Mouse (Mus musculus): ENCODE results near the gene Gm20388.

Gene Gm20388

DNA sequence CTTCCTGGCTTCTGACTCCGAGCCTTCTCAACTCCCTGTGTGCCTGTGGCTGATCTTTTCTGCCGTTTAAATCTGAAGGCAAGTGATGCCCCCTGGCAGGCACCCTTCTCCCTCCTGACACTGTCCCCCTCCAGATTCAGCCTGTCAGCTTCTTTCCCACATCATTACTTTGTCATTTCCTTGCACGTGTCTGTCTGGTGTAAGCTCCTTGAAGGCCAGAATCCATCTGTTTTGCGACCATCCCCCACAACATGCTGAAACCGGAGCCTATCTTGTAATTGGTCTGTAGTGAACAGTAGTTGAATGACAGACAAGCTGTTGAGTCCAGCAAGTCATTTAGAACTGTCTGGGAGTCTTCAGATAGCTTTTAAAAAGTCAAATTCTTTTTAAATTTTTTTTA lies 134.8 kb downstream of the Gm20388 start:
- no peak for DNase-seq (ENCODE audit: low read depth)

DNA sequence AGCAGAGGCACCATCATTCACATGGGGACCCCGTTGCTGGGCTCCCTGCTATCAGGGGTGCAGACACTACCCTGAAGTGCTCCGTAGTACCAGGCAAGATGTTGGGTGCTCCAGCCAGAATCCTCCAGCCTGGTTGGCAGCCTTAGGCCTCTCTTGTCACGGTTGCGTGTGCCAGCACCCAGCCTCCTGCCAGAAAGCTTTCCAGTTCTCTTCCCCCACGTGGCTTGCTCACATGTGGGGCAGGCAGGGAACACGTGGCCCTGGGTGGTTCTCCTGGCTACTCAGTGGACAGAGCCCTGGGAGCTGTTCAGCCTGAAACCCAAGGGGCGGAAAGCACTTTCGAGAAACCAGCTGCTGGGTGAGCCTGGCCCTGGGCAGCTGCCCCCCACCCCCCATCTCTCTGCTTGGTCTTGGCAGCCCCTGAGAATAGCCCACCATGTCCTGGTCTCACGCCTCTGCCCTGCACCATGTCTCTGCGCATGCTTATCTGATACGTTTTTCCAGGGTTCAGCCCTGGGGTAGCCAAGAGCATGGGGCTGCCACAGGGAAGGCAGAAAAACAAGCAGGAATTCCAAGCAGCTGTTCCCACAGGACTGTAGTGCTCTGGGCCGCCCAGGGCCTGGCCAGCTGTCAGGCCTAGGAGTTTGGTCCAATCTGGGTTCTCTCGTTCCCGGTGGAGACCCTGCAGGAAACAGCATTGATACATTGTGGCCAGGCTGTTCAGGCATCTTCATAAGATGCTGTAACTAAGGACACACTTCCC lies 135.8 kb downstream of the Gm20388 start:
- DNase-seq (ENCODE audit: low read depth): peak; percentile 89

- DNase-seq (ENCODE audit: low read depth): no peak
Observed at GRCm38 (mm10) chr8:120049949-120050348, 139.3 kb downstream of the Gm20388 start.

GRCm38 (mm10) chr8:120050376-120050775 lies 139.7 kb downstream of the Gm20388 start:
- no peak for DNase-seq (ENCODE audit: low read depth)

DNA sequence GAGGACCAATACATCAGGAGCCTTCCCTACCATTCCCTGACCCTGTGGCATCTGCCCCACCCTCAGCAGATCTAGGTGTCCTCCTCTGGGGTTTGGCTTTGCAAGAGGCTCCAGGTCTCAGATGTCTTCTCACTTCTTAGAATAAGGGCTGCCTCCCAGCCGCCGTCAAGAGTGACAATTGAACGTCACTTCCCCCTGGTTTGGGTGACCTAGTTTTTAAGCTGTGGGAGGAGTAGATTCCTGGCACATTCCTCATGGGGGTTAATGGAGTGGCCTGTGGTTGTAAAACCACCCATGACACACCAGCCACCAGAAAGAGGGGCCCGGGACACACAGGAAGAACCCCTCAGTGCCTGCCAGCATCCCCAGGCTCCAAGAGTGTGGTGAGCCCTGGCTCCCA lies 140.4 kb downstream of the Gm20388 start:
- no peak for DNase-seq (ENCODE audit: low read depth)

GRCm38 (mm10) chr8:120051908-120052307 lies 141.3 kb downstream of the Gm20388 start:
- DNase-seq (ENCODE audit: low read depth): no peak

DNA sequence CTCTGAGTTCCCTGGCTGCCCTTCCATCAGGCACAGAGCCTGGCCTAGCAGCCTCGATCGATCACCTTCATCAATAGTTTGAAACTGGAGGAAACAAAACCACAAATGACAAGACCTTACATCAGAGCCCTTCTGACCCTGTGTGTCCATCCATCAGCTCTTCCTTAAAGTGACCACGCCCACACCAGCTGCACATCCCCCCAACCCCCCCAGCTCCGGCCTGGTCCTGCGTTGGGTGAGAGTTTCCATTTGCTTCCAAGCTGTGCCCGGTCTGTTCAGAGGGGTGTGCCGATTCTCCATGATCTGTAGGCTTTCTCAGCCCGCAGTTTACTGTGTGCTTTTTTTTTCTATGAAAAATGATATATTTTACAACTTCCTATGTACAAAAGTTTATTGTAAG lies 141.7 kb downstream of the Gm20388 start:
- no peak for DNase-seq (ENCODE audit: low read depth)

DNA sequence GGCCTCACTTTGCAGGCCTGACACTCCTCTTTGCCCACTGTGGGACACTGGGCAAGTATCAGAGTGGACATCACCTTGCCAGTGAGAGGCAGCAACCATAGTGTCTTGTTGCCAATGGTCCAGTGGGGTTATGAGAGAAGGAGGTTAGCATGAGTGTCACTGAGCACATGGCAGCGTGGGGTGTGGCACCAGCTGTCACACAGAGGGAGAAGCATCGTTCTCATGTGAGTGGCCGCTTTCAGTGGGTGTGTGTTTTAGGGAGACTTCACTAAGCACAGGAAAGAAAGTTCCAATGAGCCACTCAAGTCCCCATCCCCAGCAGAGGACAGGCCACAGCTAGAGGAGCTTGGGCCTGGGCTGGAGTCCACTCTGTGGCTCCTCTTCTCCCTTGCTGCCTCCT lies 144.2 kb downstream of the Gm20388 start:
- DNase-seq (ENCODE audit: low read depth): no peak

GRCm38 (mm10) chr8:120057078-120057477 lies 146.4 kb downstream of the Gm20388 start:
- DNase-seq (ENCODE audit: low read depth): no peak

DNA sequence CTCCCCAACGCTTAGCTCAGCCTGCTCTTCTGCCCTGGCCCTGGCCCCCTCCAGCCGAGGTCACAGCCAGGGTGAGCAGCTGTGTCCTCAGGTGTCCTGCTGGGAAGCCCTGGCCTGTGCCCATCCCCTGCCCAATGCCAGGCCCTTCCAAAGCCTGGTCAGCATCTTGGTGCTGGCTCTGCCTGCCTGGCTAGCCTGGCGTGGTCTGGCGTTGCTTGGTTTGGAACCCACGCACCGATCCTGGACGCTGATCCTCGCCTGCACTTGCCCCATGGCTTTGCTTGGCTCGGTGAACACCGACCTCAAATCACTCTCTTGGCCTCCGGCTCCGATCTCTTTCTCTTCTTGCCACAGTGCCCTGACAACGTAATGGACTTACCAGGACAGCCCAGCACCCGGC lies 152.1 kb downstream of the Gm20388 start:
- no peak for DNase-seq (ENCODE audit: low read depth)

GRCm38 (mm10) chr8:120063326-120063725 lies 152.7 kb downstream of the Gm20388 start:
- peak; percentile 56 for DNase-seq (ENCODE audit: low read depth)

DNA sequence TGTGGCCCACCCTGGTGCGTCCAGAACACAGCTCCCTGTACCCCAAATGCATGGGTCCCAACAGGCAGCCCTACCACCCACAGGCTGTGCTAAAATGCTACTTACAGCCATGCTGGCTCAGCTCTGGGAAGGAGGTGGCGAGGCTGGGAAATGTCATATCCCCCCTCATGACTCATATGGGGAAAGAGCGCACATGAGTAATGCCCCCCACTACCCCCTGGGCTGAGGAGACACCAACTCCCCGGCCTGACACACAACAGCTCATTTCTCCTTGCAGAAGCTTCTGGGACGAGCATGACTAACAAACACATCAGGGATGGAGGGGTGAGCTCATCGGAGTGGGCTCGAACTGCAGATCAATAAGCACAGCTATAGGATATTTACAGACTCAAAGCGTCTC lies 155.0 kb downstream of the Gm20388 start:
- DNase-seq (ENCODE audit: low read depth): peak; percentile 55

DNA sequence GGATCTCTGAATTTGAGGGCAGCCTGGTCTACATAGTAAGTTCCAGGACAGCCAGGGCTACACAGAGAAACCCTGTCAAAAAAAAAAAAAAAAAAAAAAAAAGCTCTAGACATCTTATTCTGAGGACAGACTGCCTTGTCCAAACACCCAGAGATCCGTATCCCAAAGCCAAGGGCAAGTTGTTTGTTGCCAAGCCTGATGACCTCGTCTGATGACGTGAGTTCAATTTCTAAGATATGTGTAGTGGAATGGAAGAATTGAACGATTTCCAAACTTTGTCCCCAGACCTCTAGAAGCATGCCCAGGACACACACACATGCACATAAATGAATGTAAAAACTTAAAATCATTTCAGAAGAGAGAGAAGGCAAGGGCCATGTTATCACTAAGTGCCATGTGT lies 155.6 kb downstream of the Gm20388 start:
- DNase-seq (ENCODE audit: low read depth): peak; percentile 68

GRCm38 (mm10) chr8:120067936-120068668 lies 157.5 kb downstream of the Gm20388 start:
- peak; percentile 24 for DNase-seq (ENCODE audit: low read depth)

- peak; percentile 90 for DNase-seq (ENCODE audit: low read depth)
Observed at GRCm38 (mm10) chr8:120071684-120072083, 161.0 kb downstream of the Gm20388 start.

GRCm38 (mm10) chr8:120072259-120072658 lies 161.6 kb downstream of the Gm20388 start:
- peak; percentile 66 for DNase-seq (ENCODE audit: low read depth)

GRCm38 (mm10) chr8:120072827-120073226 lies 162.2 kb downstream of the Gm20388 start:
- peak; percentile 30 for DNase-seq (ENCODE audit: low read depth)

DNA sequence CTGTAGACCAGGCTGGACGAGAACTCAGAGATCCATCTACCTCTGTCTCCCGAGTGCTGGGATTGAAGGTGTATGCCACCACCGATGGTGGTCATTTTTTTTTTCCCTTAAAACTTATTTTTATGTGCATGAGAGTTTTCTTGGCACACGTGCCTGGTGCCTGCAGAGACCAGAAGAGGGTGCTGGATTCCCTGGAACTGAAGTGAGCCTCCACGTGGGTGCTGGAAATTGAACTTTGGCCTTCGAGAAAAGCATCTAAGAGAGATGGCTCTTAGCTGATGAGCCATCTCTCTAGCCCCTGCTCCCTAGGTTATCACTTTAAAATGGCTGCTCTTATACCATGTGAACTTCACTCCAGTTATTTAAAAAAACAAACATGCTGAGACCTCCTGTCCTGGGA lies 163.9 kb downstream of the Gm20388 start:
- DNase-seq (ENCODE audit: low read depth): peak; percentile 22

GRCm38 (mm10) chr8:120075347-120075746 lies 164.7 kb downstream of the Gm20388 start:
- peak; percentile 35 for DNase-seq (ENCODE audit: low read depth)

- peak; percentile 89 for DNase-seq (ENCODE audit: low read depth)
Observed at GRCm38 (mm10) chr8:120078080-120078479, 167.4 kb downstream of the Gm20388 start.

- DNase-seq (ENCODE audit: low read depth): no peak
Observed at GRCm38 (mm10) chr8:120079361-120079760, 168.7 kb downstream of the Gm20388 start.

- DNase-seq (ENCODE audit: low read depth): no peak
Observed at GRCm38 (mm10) chr8:120083261-120083660, 172.6 kb downstream of the Gm20388 start.

DNA sequence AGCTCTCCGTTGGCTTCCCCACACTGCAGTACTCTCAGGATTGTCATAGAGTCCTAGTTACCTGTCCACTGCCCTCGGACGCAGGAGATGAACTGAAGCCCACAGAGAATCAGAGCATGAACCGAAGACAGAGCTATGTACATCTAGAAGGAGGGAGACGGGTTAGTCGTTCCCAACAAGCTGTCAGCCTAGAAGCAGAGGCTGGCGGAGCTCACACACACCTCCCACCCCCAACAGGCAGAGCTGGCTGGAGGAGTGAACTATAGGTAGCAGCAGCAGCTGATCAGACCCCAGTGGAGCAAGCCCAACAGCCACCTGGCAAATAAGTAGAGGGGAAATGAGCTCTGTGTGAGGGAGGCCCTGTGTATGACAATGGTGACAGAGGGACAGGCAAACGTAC lies 174.1 kb downstream of the Gm20388 start:
- no peak for DNase-seq (ENCODE audit: low read depth)

Measured in NIH3T3 (cell line).